Mouse (Mus musculus) embryonic facial prominence, embryonic 13.5 days (tissue): ENCODE data around the gene Sspn. TPM values are rescaled to one million over a fixed set of nuclear protein-coding genes. Genes with fewer than 3 reads are reported as not detected.
A peak's percentile ranks its signal among the peaks of the same experiment; 100 is the strongest.

Experiments used
- ATAC-seq: fragments of 200-750 bp; cut with Nextera tagmentation; 2 replicates; pipeline ENCODE4 v1.8.0; 2017; ENCODE audit warnings: low read depth; ENCODE audit not compliant: insufficient number of reproducible peaks, insufficient read depth, low FRiP score, low TSS enrichment
- H3K27ac ChIP-seq: fragments of 300-500 bp; sonication (generic); 2 replicates; pipeline ENCODE4 v1.5.1; 2015; ENCODE audit warnings: moderate library complexity, mild to moderate bottlenecking, inconsistent platforms
- H3K27me3 ChIP-seq: fragments of 300-500 bp; sonication (generic); 2 replicates; pipeline ENCODE4 v1.6.1; 2015; ENCODE audit warnings: mild to moderate bottlenecking, inconsistent platforms
- H3K36me3 ChIP-seq: fragments of 300-500 bp; sonication (generic); 2 replicates; pipeline ENCODE4 v1.6.1; 2015; ENCODE audit warnings: mild to moderate bottlenecking, inconsistent platforms
- H3K4me1 ChIP-seq: fragments of 300-500 bp; sonication (generic); 2 replicates; pipeline ENCODE4 v1.6.1; 2015; ENCODE audit warnings: inconsistent platforms
- H3K4me2 ChIP-seq: fragments of 300-500 bp; sonication (generic); 2 replicates; pipeline ENCODE4 v1.6.1; 2015; ENCODE audit warnings: moderate library complexity, mild to moderate bottlenecking, inconsistent platforms
- H3K4me3 ChIP-seq: fragments of 300-500 bp; sonication (generic); 2 replicates; pipeline ENCODE4 v1.5.1; 2015; ENCODE audit warnings: mild to moderate bottlenecking, inconsistent platforms
- H3K9ac ChIP-seq: fragments of 300-500 bp; sonication (generic); 2 replicates; pipeline ENCODE4 v1.6.1; 2015; ENCODE audit warnings: mild to moderate bottlenecking, inconsistent platforms
- H3K9me3 ChIP-seq: fragments of 300-500 bp; sonication (generic); 2 replicates; pipeline ENCODE4 v1.6.1; 2016; ENCODE audit warnings: inconsistent platforms
- WGBS: fragments of 180-500 bp; shearing (Covaris S2); methylation state at CpG from one replicate; pipeline ENCODE4 v1.1.7; 2015; ENCODE audit warnings: mixed read lengths; 5-methylcytosine and 5-hydroxymethylcytosine counted together
- polyA plus RNA-seq: library from polyadenylated mRNA; unstranded; fragments of >200 nt; fragmentation: Nextera tagmentation; extraction: Ambion mirVana; gene quantifications from 2 replicates; pipeline ENCODE4 v1.2.1, GENCODE M21; 2015

The Sspn gene
- polyA plus RNA-seq, 1 experiment from 2014 or later, result 12.5 TPM

- H3K4me1 ChIP-seq, result peaks cover 42% of the 10 kb centered on the region
- no peak overlapping the region for H3K9ac ChIP-seq
- no peak overlapping the region for H3K4me3 ChIP-seq
- no peak for ATAC-seq
- 62% methylated on average over 3 of the region's 3 CpGs for WGBS
- no peaks in the 10 kb centered on the region for H3K9me3 ChIP-seq
- 0 out of 2 replicates have a peak, but pooled peaks cover 4% of the 10 kb centered on the region for H3K27me3 ChIP-seq
- H3K27ac ChIP-seq, result no peak overlapping the region
- H3K36me3 ChIP-seq, result no peaks in the 10 kb centered on the region
- H3K4me2 ChIP-seq, result no peak overlapping the region
Observed at GRCm38 (mm10) chr6:146005935-146006564, 74.6 kb downstream of the Sspn start.

GRCm38 (mm10) chr6:146006753-146007152 is 75.3 kb downstream of the Sspn start:
- no peak overlapping the region for H3K4me2 ChIP-seq
- no peak overlapping the region for H3K9ac ChIP-seq
- 58% methylated on average over 3 of the region's 3 CpGs for WGBS
- ATAC-seq, result no peak
- H3K9me3 ChIP-seq, result no peaks in the 10 kb centered on the region
- no peak overlapping the region for H3K4me3 ChIP-seq
- peaks cover 4% of the 10 kb centered on the region; the same call in 1 of the 2 replicates for H3K27me3 ChIP-seq
- H3K27ac ChIP-seq, result no peak overlapping the region
- peaks cover 42% of the 10 kb centered on the region for H3K4me1 ChIP-seq
- no peaks in the 10 kb centered on the region for H3K36me3 ChIP-seq

GRCm38 (mm10) chr6:146008450-146008981 is 77.1 kb downstream of the Sspn start:
- H3K27me3 ChIP-seq, result peaks cover 4% of the 10 kb centered on the region; the same call in 1 of the 2 replicates
- peaks cover 48% of the 10 kb centered on the region for H3K4me1 ChIP-seq
- 37% methylated on average over 5 of the region's 5 CpGs for WGBS
- no peak overlapping the region for H3K9ac ChIP-seq
- H3K9me3 ChIP-seq, result no peaks in the 10 kb centered on the region
- H3K4me2 ChIP-seq, result no peak overlapping the region
- ATAC-seq, result no peak
- no peak overlapping the region for H3K27ac ChIP-seq
- no peak overlapping the region for H3K4me3 ChIP-seq
- H3K36me3 ChIP-seq, result no peaks in the 10 kb centered on the region

- WGBS, result 71% methylated on average over 10 of the region's 10 CpGs
- Histone ChIP-seq H3K9ac (no peak overlapping the region), H3K27ac (no peak overlapping the region), H3K4me3 (no peak overlapping the region), H3K4me2 (no peak overlapping the region), H3K27me3 (no peaks in the 10 kb centered on the region; the same call in 1 of the 2 replicates), H3K36me3 (no peaks in the 10 kb centered on the region), H3K9me3 (no peaks in the 10 kb centered on the region), H3K4me1 (peaks cover 48% of the 10 kb centered on the region)
- no peak for ATAC-seq
Observed at GRCm38 (mm10) chr6:146009163-146009915, 77.9 kb downstream of the Sspn start.

- no peaks in the 10 kb centered on the region for H3K9me3 ChIP-seq
- peak overlapping the region; percentile 60 for H3K27ac ChIP-seq
- 46% methylated on average over 12 of the region's 12 CpGs for WGBS
- no peaks in the 10 kb centered on the region; the same call in 1 of the 2 replicates for H3K27me3 ChIP-seq
- H3K4me3 ChIP-seq, result no peak overlapping the region
- no peak for ATAC-seq
- H3K4me1 ChIP-seq, result peaks cover 40% of the 10 kb centered on the region
- no peak overlapping the region for H3K4me2 ChIP-seq
- H3K9ac ChIP-seq, result peak overlapping the region; percentile 6; the same call in 1 of the 2 replicates
- H3K36me3 ChIP-seq, result no peaks in the 10 kb centered on the region
Observed at GRCm38 (mm10) chr6:146010093-146010764, 78.8 kb downstream of the Sspn start.

- no peak for ATAC-seq
- no peaks in the 10 kb centered on the region for H3K9me3 ChIP-seq
- H3K36me3 ChIP-seq, result no peaks in the 10 kb centered on the region
- H3K9ac ChIP-seq, result no peak overlapping the region
- peaks cover 20% of the 10 kb centered on the region for H3K4me1 ChIP-seq
- H3K4me2 ChIP-seq, result no peak overlapping the region
- H3K27me3 ChIP-seq, result no peaks in the 10 kb centered on the region; the same call in 1 of the 2 replicates
- WGBS, result 91% methylated on average over 3 of the region's 3 CpGs
- H3K27ac ChIP-seq, result no peak overlapping the region
- H3K4me3 ChIP-seq, result no peak overlapping the region
Observed at GRCm38 (mm10) chr6:146014312-146014711, 82.9 kb downstream of the Sspn start.

Other genes starting within 250 kb of the Sspn start
- 10.1 and 12.3 TPM in 2 replicates for gene Rassf8, start 184.9 kb upstream of the Sspn start, polyA plus RNA-seq
- gene Bhlhe41, start 66.1 kb upstream of the Sspn start, polyA plus RNA-seq, result 2.0 and 3.1 TPM in 2 replicates